Mouse (Mus musculus) spleen, adult 10 weeks (tissue): ENCODE measurements around the gene Kdm7a. TPM values are rescaled to one million over a fixed set of nuclear protein-coding genes. Genes with fewer than 3 reads are reported as not detected.

Experiments used
- polyA plus RNA-seq: library from polyadenylated mRNA; stranded (reverse); fragments of 350-450 nt; fragmentation: Illumina TruSeq; extraction: RNeasy Lipid Tissue Mini Kit (QIAGEN cat#74804); gene quantifications from one replicate; pipeline ENCODE4 v1.2.3, GENCODE M21; 2015; ENCODE audit warnings: low replicate concordance; ENCODE audit not compliant: insufficient read depth

The Kdm7a gene
- polyA plus RNA-seq = 64.2 TPM

GRCm38 (mm10) chr6:39206581-39207461, at the start of gene Kdm7a:
Kdm7a (minus strand) TSS chr6:39206789.

GRCm38 (mm10) chr6:39117584-39118455, 88.8 kb downstream of the Kdm7a start, which contains the start of gene Parp12:
Parp12 (minus strand) TSS chr6:39118349.

Other genes with a start within 250 kb of the Kdm7a start
- 26.5 TPM for gene Parp12, start 88.4 kb downstream of the Kdm7a start, polyA plus RNA-seq
- gene Slc37a3, start 170.9 kb upstream of the Kdm7a start, polyA plus RNA-seq = 37.4 TPM
- 13.9 TPM for gene Rab19, start 174.4 kb upstream of the Kdm7a start, polyA plus RNA-seq
- 288 TPM for gene Mkrn1, start 213.7 kb upstream of the Kdm7a start, polyA plus RNA-seq